Comparison of ENCODE assay signal across 31 mouse cellular contexts in the genomic region with DNA sequence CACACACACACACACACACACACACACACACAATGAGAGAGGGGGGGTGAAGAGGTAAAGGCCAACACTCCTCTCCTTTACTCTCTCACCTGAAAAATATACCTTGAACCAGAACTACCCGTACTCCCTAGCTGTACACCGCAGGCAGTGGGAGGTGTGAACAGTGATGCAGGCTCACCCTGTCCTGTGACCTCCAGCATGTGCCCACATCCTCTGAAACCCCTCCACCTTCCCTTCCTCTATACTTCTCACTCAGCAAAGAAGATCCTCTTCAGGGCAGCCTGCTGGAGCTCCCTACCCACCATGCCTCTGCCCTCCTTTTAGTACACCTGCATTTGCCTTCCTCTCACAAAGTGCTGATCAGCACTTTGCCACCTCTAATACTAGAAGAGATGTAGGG. TPM values are rescaled to one million over a fixed set of nuclear protein-coding genes. Genes with fewer than 3 reads are reported as not detected.
DNase-seq lines count a peak whose midpoint lies in the region; ATAC-seq lines count a peak whose summit lies in the region.
"Had no signal": no experiment of that assay in that cellular context is flagged by ENCODE, and none has a peak within 500 bp of the region (broad histone marks: within the 10 kb centered on the region; RNA-seq: fewer than 3 reads in every experiment).

No protein-coding gene starts in this region.

- DNase-seq in CD4-positive helper T cell, adult 2 months (ENCODE audit: low read depth, low spot score) = peak; percentile 64
- DNase-seq in induced T-regulatory cell, adult 2 months (ENCODE audit: low read depth) = peak; percentile 73
- DNase-seq in natural killer cell, adult 2 months (ENCODE audit: low spot score in 2 of 2) = peak; percentile 67 to 77
- DNase-seq in gastrocnemius, postnatal 4 days (ENCODE audit: low spot score in 2 of 2) = no peak
- no peak for DNase-seq in left cerebral cortex, postnatal 25 days (ENCODE audit: low spot score in 2 of 2)
- no peak for DNase-seq in kidney, postnatal 10 days
- DNase-seq: adrenal gland, postnatal 25 days; cerebellum, adult 11-12 months; cerebellum, adult 9-11 months; heart, adult 2 months; heart, postnatal 14 days; kidney, adult 9 months; kidney, postnatal 14 days; layer of hippocampus, adult 9-11 months; right cerebral cortex, postnatal 4 days had no signal

- peak; percentile 86 for ATAC-seq in CD4-positive, CD25-positive, alpha-beta regulatory T cell, adult 4 months
- ATAC-seq: forebrain, embryonic 15.5 days; hindbrain, embryonic 16.5 days; intestine, postnatal 0 days; midbrain, embryonic 13.5 days had no signal

- intact Hi-C loops in left cerebral cortex, postnatal 25 days (cut with DNase I) = no loop called here

RNA-seq across cellular contexts. Expression of gene Serpina3f, which starts 4.5 kb away (rescaled TPM):
- 10 to 100 TPM in 1 of 2 experiments, 1 to 10 TPM in 1; 7.0 to 13.5 TPM for polyA plus RNA-seq in CD4-positive, CD25-positive, alpha-beta regulatory T cell, adult 4 months (2017; shearing (Covaris generic))
- not detected for total RNA-seq in gastrocnemius, postnatal 4 days (2021)
- total RNA-seq in left cerebral cortex, postnatal 25 days (2021) = not detected
- total RNA-seq: gastrocnemius, adult 8-10 months; left cerebral cortex, postnatal 10 days had no signal
- polyA plus RNA-seq: embryonic facial prominence, embryonic 13.5 days; frontal cortex, adult 2 months; G1E; heart, embryonic 12.5 days; limb, embryonic 11.5 days had no signal

RNA-seq across cellular contexts. Expression of gene Serpina3g, which starts 26.2 kb away (rescaled TPM):
- polyA plus RNA-seq in CD4-positive, CD25-positive, alpha-beta regulatory T cell, adult 4 months (2017; shearing (Covaris generic)) = 100 to 1,000 TPM; 165 to 220 TPM
- total RNA-seq in gastrocnemius, postnatal 4 days (2021) = under 1 TPM; 0.20 to 0.91 TPM
- total RNA-seq in left cerebral cortex, postnatal 25 days (2021) = not detected
- total RNA-seq: gastrocnemius, adult 8-10 months had no signal
- polyA plus RNA-seq: forebrain, embryonic 10.5 days; G1E had no signal

RNA-seq across cellular contexts. Expression of gene Serpina3i, which starts 53.1 kb away (rescaled TPM):
- polyA plus RNA-seq in CD4-positive, CD25-positive, alpha-beta regulatory T cell, adult 4 months (2017; shearing (Covaris generic)) = not detected
- total RNA-seq in gastrocnemius, postnatal 4 days (2021) = under 1 TPM in 1 of 2 experiments, not detected in 1; 0.31 TPM
- not detected for total RNA-seq in left cerebral cortex, postnatal 25 days (2021)
- total RNA-seq: adrenal gland, postnatal 25 days had no signal
- polyA plus RNA-seq: forebrain, embryonic 10.5 days; forebrain, embryonic 15.5 days; frontal cortex, adult 2 months; G1E; hindbrain, embryonic 11.5 days; hindbrain, embryonic 16.5 days; intestine, postnatal 0 days; limb, embryonic 11.5 days; midbrain, embryonic 13.5 days had no signal

RNA-seq across cellular contexts. Expression of gene Serpina3c, which starts 56.1 kb away (rescaled TPM):
- polyA plus RNA-seq in CD4-positive, CD25-positive, alpha-beta regulatory T cell, adult 4 months (2017; shearing (Covaris generic)) = not detected
- 1 to 10 TPM; 1.6 to 1.8 TPM for total RNA-seq in gastrocnemius, postnatal 4 days (2021)
- total RNA-seq in left cerebral cortex, postnatal 25 days (2021) = under 1 TPM in 1 of 2 experiments, not detected in 1; 0.18 TPM
- total RNA-seq: left cerebral cortex, postnatal 10 days had no signal
- polyA plus RNA-seq: embryonic facial prominence, embryonic 13.5 days; forebrain, embryonic 10.5 days; forebrain, embryonic 15.5 days; G1E; hindbrain, embryonic 11.5 days; hindbrain, embryonic 16.5 days; intestine, postnatal 0 days; limb, embryonic 11.5 days; liver, embryonic 11.5 days; midbrain, embryonic 13.5 days; neural tube, embryonic 15.5 days had no signal

Comparison
In these comparisons a context has a peak if more than half of its experiments do, and no peak if none do; other contexts are left out.
1. DNase-seq: peak in CD4-positive helper T cell, adult 2 months (single experiment), induced T-regulatory cell, adult 2 months (single experiment) and natural killer cell, adult 2 months (2 of 2); none in gastrocnemius, postnatal 4 days (0 of 2), left cerebral cortex, postnatal 25 days (0 of 2) and kidney, postnatal 10 days (single experiment).